Mouse (Mus musculus): ENCODE results near the gene Rnf185. TPM values are rescaled to one million over a fixed set of nuclear protein-coding genes. Genes with fewer than 3 reads are reported as not detected.

Gene Rnf185
- polyA plus RNA-seq, 1 experiment from 2014 or later, result 26.3 TPM

DNA sequence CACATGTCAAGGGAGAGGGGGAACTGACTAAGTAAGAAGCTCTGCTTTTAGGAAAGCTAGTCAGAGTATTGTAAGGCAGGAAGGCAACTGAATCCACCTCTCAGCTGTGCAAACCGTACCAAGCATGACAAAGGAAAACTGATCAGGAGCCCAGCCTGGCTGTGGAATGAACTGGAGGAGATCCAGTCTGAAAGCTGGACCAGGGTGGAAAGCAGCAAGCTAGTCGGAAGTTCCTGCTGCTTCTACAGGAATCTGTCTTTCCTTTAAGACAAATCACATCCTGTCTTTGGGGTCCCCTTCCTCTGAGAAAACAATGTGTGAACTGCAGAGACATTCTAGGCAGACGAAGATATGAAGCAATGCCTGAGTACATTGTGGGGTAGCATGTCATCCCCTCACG is 33.4 kb downstream of the Rnf185 start:
- peak; percentile 25; the same call in 1 of the 2 replicates for ATAC-seq (ENCODE audit: insufficient number of reproducible peaks, low FRiP score)

DNA sequence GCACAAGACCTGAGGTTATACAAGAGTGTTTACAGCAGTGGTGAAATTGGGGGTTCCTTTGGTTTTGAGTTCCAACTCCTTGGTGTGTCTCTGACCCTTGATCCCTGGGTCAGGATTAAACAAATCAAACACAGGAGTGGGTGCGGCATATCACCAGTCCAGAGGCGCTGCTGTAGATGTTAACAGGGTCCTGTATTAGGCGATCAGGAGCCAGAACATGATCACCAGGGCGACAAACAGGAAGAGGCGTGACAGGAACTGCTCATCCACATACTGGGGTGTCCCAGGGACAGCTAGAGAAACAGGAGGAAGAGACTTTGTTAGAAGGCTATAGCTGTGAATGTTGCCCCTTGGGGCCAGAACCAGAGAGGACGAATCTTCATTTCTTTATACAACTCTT is 34.4 kb downstream of the Rnf185 start:
- 73% methylated on average over 6 of the region's 6 CpGs for WGBS
- peaks cover 50% of the 10 kb centered on the region for H3K36me3 ChIP-seq

More for the DNA sequence above, 33.4 kb downstream of the Rnf185 start:
- no peak overlapping the region for H3K4me3 ChIP-seq
- H3K9ac ChIP-seq, result peak overlapping the region; percentile 24; the same call in 1 of the 2 replicates
- 61% methylated on average over 4 of the region's 4 CpGs for WGBS
- H3K27me3 ChIP-seq (replicated peaks), result no peaks in the 10 kb centered on the region
- H3K27ac ChIP-seq (ENCODE audit: poor library complexity, severe bottlenecking), result peak overlapping the region; percentile 77
- H3K4me1 ChIP-seq (replicated peaks), result 0 out of 2 replicates have a peak, but pooled peaks cover 5% of the 10 kb centered on the region
- H3K36me3 ChIP-seq, result peaks cover 59% of the 10 kb centered on the region
- no peaks in the 10 kb centered on the region for H3K9me3 ChIP-seq (replicated peaks)
- H3K4me2 ChIP-seq, result no peak overlapping the region

DNA sequence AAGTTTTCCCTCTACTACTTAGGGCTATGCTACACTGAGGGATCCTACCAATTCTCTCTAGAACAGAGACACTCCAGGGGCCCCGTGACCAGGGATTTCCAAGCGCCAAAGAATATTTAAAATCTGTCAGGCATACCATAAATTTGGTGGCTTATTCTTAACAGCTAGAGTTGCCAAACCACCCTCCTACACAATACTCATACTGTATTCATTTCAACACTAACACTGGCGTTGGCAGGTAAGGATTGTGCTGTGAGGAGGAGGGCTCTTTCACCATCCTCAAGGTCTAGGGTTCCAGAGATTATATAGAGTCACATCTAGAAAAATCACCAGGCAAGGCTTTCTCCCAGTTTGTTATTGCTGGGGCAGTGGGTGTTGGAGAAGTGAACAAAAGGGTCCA is 35.8 kb downstream of the Rnf185 start:
- peaks cover 50% of the 10 kb centered on the region for H3K36me3 ChIP-seq
- no peak overlapping the region for H3K4me2 ChIP-seq
- ATAC-seq (ENCODE audit: insufficient number of reproducible peaks, low FRiP score), result no peak
- H3K27ac ChIP-seq (ENCODE audit: poor library complexity, severe bottlenecking), result no peak overlapping the region
- no peak overlapping the region for H3K4me3 ChIP-seq
- WGBS, result 85% methylated on average over 3 of the region's 3 CpGs
- no peaks in the 10 kb centered on the region for H3K9me3 ChIP-seq (replicated peaks)
- 0 out of 2 replicates have a peak, but pooled peaks cover 5% of the 10 kb centered on the region for H3K4me1 ChIP-seq (replicated peaks)
- no peak overlapping the region for H3K9ac ChIP-seq
- H3K27me3 ChIP-seq (replicated peaks), result no peaks in the 10 kb centered on the region

More for the DNA sequence above, 34.4 kb downstream of the Rnf185 start:
- Histone ChIP-seq H3K4me2 (no peak overlapping the region), H3K9ac (no peak overlapping the region), H3K4me1 (replicated peaks) (0 out of 2 replicates have a peak, but pooled peaks cover 5% of the 10 kb centered on the region), H3K27me3 (replicated peaks) (no peaks in the 10 kb centered on the region), H3K9me3 (replicated peaks) (no peaks in the 10 kb centered on the region), H3K4me3 (no peak overlapping the region), H3K27ac (ENCODE audit: poor library complexity, severe bottlenecking) (no peak overlapping the region)
- no peak for ATAC-seq (ENCODE audit: insufficient number of reproducible peaks, low FRiP score)

DNA sequence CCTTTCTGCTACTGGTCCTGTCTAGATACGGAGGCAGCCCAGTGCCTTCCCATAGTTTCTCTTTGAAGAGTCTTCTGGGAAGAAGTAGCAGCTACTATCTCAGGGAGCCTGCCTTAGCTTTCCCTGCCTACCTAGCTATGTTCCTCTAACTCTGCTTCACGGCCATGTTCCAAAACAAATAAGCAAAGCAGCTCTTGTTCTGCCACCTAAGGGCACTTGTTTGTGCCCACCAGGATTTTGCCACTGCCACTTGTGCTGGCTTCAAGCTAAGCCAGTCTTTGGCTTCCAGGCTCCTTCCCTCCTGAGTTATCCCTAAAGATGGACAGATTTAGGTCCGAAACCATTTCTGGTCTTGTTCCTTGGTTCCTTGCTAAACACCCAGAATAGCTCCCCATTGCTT is 40.1 kb downstream of the Rnf185 start:
- 69% methylated on average over 3 of the region's 3 CpGs for WGBS
- H3K4me1 ChIP-seq (replicated peaks), result peaks cover 14% of the 10 kb centered on the region
- no peaks in the 10 kb centered on the region for H3K9me3 ChIP-seq (replicated peaks)
- H3K4me3 ChIP-seq, result no peak overlapping the region
- ATAC-seq (ENCODE audit: insufficient number of reproducible peaks, low FRiP score), result no peak
- H3K9ac ChIP-seq, result no peak overlapping the region
- H3K4me2 ChIP-seq, result no peak overlapping the region
- peaks cover 26% of the 10 kb centered on the region for H3K36me3 ChIP-seq
- H3K27me3 ChIP-seq (replicated peaks), result no peaks in the 10 kb centered on the region
- no peak overlapping the region for H3K27ac ChIP-seq (ENCODE audit: poor library complexity, severe bottlenecking)

DNA sequence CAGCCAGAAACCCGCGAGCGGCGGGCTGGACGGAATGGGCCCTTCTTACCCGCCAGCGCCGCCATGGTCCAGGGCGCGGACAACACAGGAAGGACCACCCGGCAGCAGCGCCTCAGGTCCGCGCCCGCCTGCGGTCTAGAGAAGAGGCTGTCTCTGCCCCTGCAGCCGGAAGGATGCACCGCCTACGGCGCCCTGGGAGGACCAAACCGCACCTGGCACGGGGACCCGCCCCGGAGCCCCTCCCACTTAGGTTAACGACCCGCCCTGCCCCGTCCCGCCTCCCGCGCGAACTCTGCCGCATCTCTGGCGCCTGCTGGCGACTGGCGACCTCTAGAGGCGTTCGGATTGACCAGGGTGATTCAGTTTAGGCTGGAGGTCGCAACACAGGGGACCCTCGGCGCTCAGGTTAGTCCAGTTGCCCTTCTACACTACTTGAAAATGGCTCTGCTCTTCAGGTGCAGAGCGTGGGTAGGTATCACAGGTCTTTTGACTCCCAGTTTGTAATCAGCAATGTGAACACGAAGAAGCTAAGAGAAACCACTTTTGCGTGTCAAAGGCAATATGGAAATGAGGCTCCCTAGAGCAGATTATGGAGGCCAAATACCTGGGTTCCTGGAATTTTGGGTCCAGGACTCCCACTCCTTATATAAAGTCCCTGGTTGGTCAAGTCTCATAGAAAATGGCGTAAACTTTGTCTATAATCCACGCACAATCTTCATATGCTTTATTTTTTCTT is 43.0 kb downstream of the Rnf185 start, which contains the start of gene Limk2:
Gene Limk2, minus strand, starts transcription at position 193 of the 736 bp plus-strand sequence.
- peaks cover 14% of the 10 kb centered on the region for H3K4me1 ChIP-seq (replicated peaks)
- H3K9ac ChIP-seq, result peak within 1 kb of the TSS; percentile 84
- peak within 1 kb of the TSS; percentile 7 for H3K27ac ChIP-seq (ENCODE audit: poor library complexity, severe bottlenecking)
- 2% methylated on average over 45 of the region's 45 CpGs for WGBS
- H3K36me3 ChIP-seq, result peaks cover 4% of the 10 kb centered on the region
- H3K27me3 ChIP-seq (replicated peaks), result no peaks in the 10 kb centered on the region
- no peaks in the 10 kb centered on the region for H3K9me3 ChIP-seq (replicated peaks)
- peak within 1 kb of the TSS; percentile 64 for H3K4me3 ChIP-seq
- peak within 1 kb of the TSS; percentile 88 for H3K4me2 ChIP-seq
- ATAC-seq (ENCODE audit: insufficient number of reproducible peaks, low FRiP score), result peak; percentile 94

DNA sequence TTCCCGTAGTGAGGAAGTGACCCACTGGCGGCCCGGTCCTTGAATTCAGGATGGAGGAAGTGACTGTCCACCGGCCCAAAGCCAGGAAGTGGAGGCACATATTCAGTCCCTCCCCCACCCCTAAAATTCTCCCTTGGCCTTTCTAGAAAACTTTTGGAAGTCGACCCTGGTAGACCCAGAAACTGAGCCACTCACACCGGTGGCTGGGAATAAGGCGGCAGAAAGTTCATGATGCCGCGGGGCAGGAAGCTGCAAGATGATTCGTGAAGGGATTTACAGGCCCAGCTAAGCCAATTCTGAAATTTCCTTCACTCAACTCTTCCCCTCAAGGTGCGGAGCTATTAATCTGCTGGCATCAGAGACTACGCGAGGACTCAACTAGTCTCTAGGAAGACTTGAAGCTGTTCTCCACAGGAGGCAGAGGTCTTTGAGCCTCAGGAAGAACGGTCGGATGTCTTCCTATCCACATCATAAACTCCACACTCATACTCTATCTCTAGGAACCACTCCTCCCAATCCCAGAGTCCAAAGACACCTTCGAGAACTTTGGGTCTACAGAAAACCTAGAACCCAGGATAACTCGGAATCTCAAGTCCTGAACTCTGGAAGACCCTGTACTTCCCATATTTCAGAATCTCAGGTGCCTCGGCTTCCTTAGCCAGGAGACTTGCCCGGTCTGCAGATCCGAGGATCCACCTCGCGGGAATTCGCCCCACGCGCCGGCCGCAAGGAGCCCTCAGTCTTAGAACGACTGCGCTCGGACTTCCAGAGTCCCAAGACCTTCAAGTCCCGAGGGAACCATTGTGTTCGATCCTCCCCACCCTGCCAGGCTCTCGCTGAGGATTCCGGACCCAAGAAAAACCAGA is 43.8 kb downstream of the Rnf185 start:
- Histone ChIP-seq H3K36me3 (no peaks in the 10 kb centered on the region), H3K4me1 (replicated peaks) (peaks cover 14% of the 10 kb centered on the region), H3K9ac (peak overlapping the region; percentile 84), H3K4me3 (peak overlapping the region; percentile 64), H3K27me3 (replicated peaks) (no peaks in the 10 kb centered on the region), H3K4me2 (peak overlapping the region; percentile 88), H3K27ac (ENCODE audit: poor library complexity, severe bottlenecking) (peak overlapping the region; percentile 7), H3K9me3 (replicated peaks) (no peaks in the 10 kb centered on the region)
- peak; percentile 40; the same call in 1 of the 2 replicates for ATAC-seq (ENCODE audit: insufficient number of reproducible peaks, low FRiP score)
- WGBS, result 4% methylated on average over 34 of the region's 34 CpGs

DNA sequence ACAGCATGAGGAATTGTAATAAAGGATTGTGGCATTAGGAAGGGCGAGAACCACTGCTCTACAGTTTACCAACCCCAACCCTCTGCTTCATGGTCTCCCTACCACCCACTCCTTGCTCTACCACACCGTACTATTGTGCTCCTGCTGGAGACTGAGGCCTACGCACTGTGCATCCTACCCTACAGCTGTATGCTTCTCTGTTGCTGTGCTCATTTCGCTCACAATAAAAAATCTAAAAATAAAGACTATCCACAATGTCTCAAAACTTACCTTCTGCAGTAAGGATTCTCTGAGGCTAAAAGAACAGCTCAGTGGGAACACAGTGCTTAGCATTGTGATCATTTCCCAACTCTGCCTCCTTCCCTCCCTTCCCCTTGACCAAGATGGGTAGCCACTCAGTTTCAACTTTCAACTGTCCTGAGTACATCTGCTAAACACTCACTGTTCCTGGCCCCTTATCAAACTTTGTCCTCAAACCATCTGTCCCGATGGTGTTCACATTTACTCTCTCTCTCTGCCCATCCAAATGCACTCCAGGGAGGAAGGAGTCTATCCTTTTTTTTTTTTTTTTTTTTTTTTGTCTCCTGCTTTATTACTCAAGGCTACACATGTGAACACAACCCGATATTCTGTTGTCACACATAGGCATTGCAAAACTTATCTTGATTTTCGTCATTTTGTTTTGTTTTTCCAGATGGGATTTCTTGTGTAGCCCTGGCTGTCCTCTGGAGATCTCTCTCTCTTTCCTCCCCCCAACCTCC is 47.7 kb downstream of the Rnf185 start:
- no peak overlapping the region for H3K4me3 ChIP-seq
- no peaks in the 10 kb centered on the region for H3K9me3 ChIP-seq (replicated peaks)
- no peak overlapping the region for H3K27ac ChIP-seq (ENCODE audit: poor library complexity, severe bottlenecking)
- H3K36me3 ChIP-seq, result no peaks in the 10 kb centered on the region
- no peak overlapping the region for H3K9ac ChIP-seq
- ATAC-seq (ENCODE audit: insufficient number of reproducible peaks, low FRiP score), result no peak
- 79% methylated on average over 7 of the region's 7 CpGs for WGBS
- no peaks in the 10 kb centered on the region for H3K27me3 ChIP-seq (replicated peaks)
- no peak overlapping the region for H3K4me2 ChIP-seq
- peaks cover 18% of the 10 kb centered on the region for H3K4me1 ChIP-seq (replicated peaks)

DNA sequence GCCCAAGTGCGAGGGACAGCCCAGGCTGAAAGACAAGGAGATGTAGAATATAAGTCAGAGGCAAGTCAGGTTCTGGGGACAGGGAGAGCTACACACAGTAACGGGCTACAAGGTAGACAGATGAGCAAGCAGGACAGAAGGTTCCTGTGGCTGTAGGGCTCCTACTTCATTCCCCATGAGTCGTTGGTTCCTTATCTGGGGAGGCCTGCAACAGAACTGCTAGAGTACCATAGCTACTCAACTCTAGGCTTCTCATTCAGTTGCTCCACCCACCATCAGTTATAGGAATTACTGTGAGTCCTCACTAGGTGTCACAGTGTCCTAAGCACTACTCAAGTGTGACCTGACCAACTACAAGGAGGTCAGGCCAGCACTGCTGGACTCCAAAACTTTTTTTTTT is 49.1 kb downstream of the Rnf185 start:
- no peak overlapping the region for H3K4me2 ChIP-seq
- no peaks in the 10 kb centered on the region for H3K9me3 ChIP-seq (replicated peaks)
- 57% methylated on average over 3 of the region's 3 CpGs for WGBS
- no peak overlapping the region for H3K4me3 ChIP-seq
- peaks cover 11% of the 10 kb centered on the region for H3K4me1 ChIP-seq (replicated peaks)
- no peak overlapping the region for H3K9ac ChIP-seq
- no peak overlapping the region for H3K27ac ChIP-seq (ENCODE audit: poor library complexity, severe bottlenecking)
- no peaks in the 10 kb centered on the region for H3K27me3 ChIP-seq (replicated peaks)
- no peaks in the 10 kb centered on the region for H3K36me3 ChIP-seq
- ATAC-seq (ENCODE audit: insufficient number of reproducible peaks, low FRiP score), result no peak

DNA sequence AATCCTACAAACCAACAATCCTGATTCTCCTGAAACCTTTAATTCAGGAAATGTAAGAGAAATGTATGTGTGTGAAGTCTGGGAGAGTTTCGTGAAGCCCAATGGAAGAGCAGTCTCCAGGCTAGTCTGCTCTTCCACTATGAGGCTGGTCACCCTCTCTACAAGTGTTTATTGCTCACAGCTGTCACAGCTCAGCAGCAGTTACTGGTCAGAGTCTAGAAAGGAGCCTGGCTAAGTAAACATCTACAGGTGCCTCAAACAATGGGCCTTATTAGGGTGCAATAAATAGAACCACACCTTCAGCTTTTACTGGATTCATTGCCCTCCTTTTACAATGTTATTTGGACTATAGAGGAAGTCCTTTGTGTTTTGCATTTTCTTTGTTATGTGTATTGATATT is 53.8 kb downstream of the Rnf185 start:
- Histone ChIP-seq H3K27me3 (replicated peaks) (no peaks in the 10 kb centered on the region), H3K36me3 (peaks cover 11% of the 10 kb centered on the region; the same call in 1 of the 2 replicates), H3K9ac (no peak overlapping the region), H3K9me3 (replicated peaks) (no peaks in the 10 kb centered on the region), H3K4me1 (replicated peaks) (peaks cover 15% of the 10 kb centered on the region), H3K27ac (ENCODE audit: poor library complexity, severe bottlenecking) (no peak overlapping the region), H3K4me3 (no peak overlapping the region), H3K4me2 (no peak overlapping the region)
- ATAC-seq (ENCODE audit: insufficient number of reproducible peaks, low FRiP score), result no peak
- WGBS, result 93% methylated on average over 1 of the region's 1 CpGs

DNA sequence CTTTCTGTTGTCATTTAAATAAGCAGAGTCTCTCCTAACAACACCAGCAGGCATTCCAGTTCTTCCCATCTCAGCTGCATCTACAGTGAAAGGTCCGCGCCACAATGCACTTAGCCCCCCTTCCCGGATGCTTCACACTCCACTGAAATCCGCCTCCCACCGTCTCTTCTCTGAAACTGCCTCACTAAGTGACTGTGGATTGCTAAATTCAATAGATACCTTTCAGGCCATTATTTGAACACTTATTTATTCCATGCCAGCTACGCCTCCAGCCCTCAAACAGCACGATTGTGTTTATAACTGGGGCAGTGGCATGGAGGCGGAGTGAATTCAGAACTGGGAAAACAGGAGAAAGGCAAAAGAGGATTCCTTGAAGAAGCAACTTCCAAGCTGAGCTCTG is 55.6 kb downstream of the Rnf185 start:
- Histone ChIP-seq H3K9me3 (replicated peaks) (no peaks in the 10 kb centered on the region), H3K27me3 (replicated peaks) (no peaks in the 10 kb centered on the region), H3K4me1 (replicated peaks) (peaks cover 21% of the 10 kb centered on the region), H3K36me3 (peaks cover 11% of the 10 kb centered on the region; the same call in 1 of the 2 replicates), H3K9ac (no peak overlapping the region), H3K27ac (ENCODE audit: poor library complexity, severe bottlenecking) (no peak overlapping the region), H3K4me3 (no peak overlapping the region), H3K4me2 (no peak overlapping the region)
- no peak for ATAC-seq (ENCODE audit: insufficient number of reproducible peaks, low FRiP score)
- WGBS, result 80% methylated on average over 8 of the region's 8 CpGs
